Mouse (Mus musculus) stomach, postnatal 0 days (tissue): ENCODE measurements around the gene Ptx4. TPM values are rescaled to one million over a fixed set of nuclear protein-coding genes. Genes with fewer than 3 reads are reported as not detected.
A peak's percentile ranks its signal among the peaks of the same experiment; 100 is the strongest.

ENCODE experiments used
- ATAC-seq: fragments of 200-750 bp; cut with Nextera tagmentation; 2 replicates; pipeline ENCODE4 v1.8.0; 2017; ENCODE audit not compliant: low FRiP score, low TSS enrichment
- DNase-seq: peaks from one replicate; pipeline ENCODE4 v3.0.0-alpha.2; 2016; ENCODE audit warnings: low spot score
- H3K27ac ChIP-seq: fragments of 300-500 bp; sonication (generic); replicated peaks from 2 replicates; pipeline ENCODE4 v1.5.1; 2014; ENCODE audit warnings: mild to moderate bottlenecking, control low read depth
- H3K27me3 ChIP-seq: fragments of 300-500 bp; sonication (generic); 2 replicates; pipeline ENCODE4 v1.6.1; 2014; ENCODE audit warnings: low read length; ENCODE audit not compliant: control insufficient read depth, insufficient read depth
- H3K36me3 ChIP-seq: fragments of 300-500 bp; sonication (generic); 2 replicates; pipeline ENCODE4 v1.6.1; 2014; ENCODE audit warnings: low read length, mixed read lengths; ENCODE audit not compliant: control insufficient read depth, insufficient read depth
- H3K4me1 ChIP-seq: fragments of 300-500 bp; sonication (generic); replicated peaks from 2 replicates; pipeline ENCODE4 v1.6.1; 2014; ENCODE audit warnings: antibody characterized with exemption; ENCODE audit not compliant: control insufficient read depth, insufficient read depth
- H3K4me2 ChIP-seq: fragments of 300-500 bp; sonication (generic); replicated peaks from 2 replicates; pipeline ENCODE4 v1.6.1; 2014; ENCODE audit warnings: low read depth, mild to moderate bottlenecking, control low read depth, moderate library complexity
- H3K4me3 ChIP-seq: fragments of 300-500 bp; sonication (generic); 2 replicates; pipeline ENCODE4 v1.5.1; 2014; ENCODE audit warnings: low read depth, low read length, control low read depth
- H3K9ac ChIP-seq: fragments of 300-500 bp; sonication (generic); 2 replicates; pipeline ENCODE4 v1.6.1; 2014; ENCODE audit warnings: mild to moderate bottlenecking, low read length, control low read depth, mixed read lengths
- H3K9me3 ChIP-seq: fragments of 300-500 bp; sonication (generic); 2 replicates; pipeline ENCODE4 v1.6.1; 2016; ENCODE audit warnings: low read length; ENCODE audit not compliant: control insufficient read depth
- CTCF ChIP-seq: IDR thresholded peaks from 2 replicates; pipeline ENCODE4 v1.5.1; 2016; ENCODE audit warnings: antibody characterized with exemption, low read depth, mild to moderate bottlenecking, moderate library complexity
- EP300 ChIP-seq: optimal IDR thresholded peaks from 2 replicates; pipeline ENCODE3; 2016; ENCODE audit warnings: antibody characterized with exemption
- WGBS: fragments of 180-500 bp; shearing (Covaris S2); extraction: QIAGEN DNeasy Blood & Tissue Kit; methylation state at CpG from one replicate; pipeline ENCODE4 v1.1.7; 2014; 5-methylcytosine and 5-hydroxymethylcytosine counted together
- polyA plus RNA-seq: library from polyadenylated mRNA; unstranded; fragments of >200 nt; fragmentation: Nextera tagmentation; extraction: Ambion mirVana; gene quantifications from 2 replicates; pipeline ENCODE4 v1.2.1, GENCODE M21; 2015

Gene Ptx4
- polyA plus RNA-seq, 1 experiment from 2014 or later: 0.30 TPM

DNA sequence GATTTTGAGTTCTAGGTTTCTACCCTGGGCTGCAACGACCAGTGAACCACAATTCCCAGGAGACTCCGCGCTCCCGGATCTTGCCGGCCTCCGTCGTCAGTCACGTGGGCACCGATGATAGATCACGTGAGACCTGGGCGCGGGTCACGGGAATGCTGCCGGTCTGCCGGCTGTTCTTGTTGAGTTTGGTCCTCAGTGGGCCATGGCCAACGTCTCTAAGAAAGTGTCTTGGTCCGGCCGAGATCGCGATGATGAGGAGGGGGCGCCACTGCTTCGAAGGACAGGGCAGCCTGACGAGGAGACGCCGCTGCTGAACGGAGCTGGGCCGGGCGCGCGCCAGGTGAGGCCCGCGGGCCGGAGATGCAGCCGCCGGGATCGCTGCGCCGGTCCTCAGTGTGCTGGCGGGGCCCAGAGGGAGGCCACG lies 12.7 kb downstream of the Ptx4 start, which contains the start of gene Clcn7:
Clcn7 (plus strand) TSS at position 117 of the 424 bp plus-strand sequence.
- H3K36me3 ChIP-seq: no peaks in the 10 kb centered on the region
- H3K27me3 ChIP-seq: no peaks in the 10 kb centered on the region
- H3K4me2 ChIP-seq: peak within 1 kb of the TSS; percentile 54
- DNase-seq (peak; percentile 94), ATAC-seq (peak; percentile 94)
- H3K4me3 ChIP-seq: peak within 1 kb of the TSS; percentile 91
- H3K27ac ChIP-seq: peak within 1 kb of the TSS; percentile 53; the same call in 1 of the 2 replicates
- no peaks in the 10 kb centered on the region for H3K4me1 ChIP-seq
- H3K9ac ChIP-seq: peak within 1 kb of the TSS; percentile 87
- under 1% methylated on average over 40 of the region's 40 CpGs for WGBS
- TF ChIP-seq CTCF: peak; percentile 27; the same call in 1 of the 2 replicates
- TF ChIP-seq EP300: no peak
- no peaks in the 10 kb centered on the region for H3K9me3 ChIP-seq

DNA sequence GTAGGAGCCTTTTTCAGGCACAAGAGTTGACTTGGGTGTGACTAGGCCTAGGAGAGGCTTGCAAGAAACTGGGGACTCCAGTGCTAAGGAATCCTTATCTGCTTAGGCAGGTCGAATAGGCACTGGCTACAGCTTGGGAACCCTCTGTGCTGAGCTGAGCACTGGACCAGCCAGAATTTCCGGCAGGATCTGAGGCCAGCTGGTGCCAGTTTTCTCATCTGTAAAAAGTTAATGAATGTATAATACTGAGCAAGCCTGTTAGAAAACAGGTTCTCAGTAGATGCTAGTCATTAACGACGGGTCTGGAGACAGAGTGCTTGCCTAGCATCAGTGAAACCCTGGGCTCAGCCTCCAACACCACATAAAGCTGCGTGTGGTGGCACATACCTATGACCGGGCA lies 15.1 kb downstream of the Ptx4 start:
- H3K4me3 ChIP-seq: no peak overlapping the region
- TF ChIP-seq CTCF: no peak
- peak; percentile 34 for TF ChIP-seq EP300
- H3K4me1 ChIP-seq: no peaks in the 10 kb centered on the region
- DNase-seq (no peak), ATAC-seq (no peak)
- no peak overlapping the region for H3K27ac ChIP-seq
- H3K9ac ChIP-seq: no peak overlapping the region
- no peak overlapping the region for H3K4me2 ChIP-seq
- no peaks in the 10 kb centered on the region for H3K27me3 ChIP-seq
- H3K36me3 ChIP-seq: no peaks in the 10 kb centered on the region
- 85% methylated on average over 6 of the region's 6 CpGs for WGBS
- no peaks in the 10 kb centered on the region for H3K9me3 ChIP-seq

DNA sequence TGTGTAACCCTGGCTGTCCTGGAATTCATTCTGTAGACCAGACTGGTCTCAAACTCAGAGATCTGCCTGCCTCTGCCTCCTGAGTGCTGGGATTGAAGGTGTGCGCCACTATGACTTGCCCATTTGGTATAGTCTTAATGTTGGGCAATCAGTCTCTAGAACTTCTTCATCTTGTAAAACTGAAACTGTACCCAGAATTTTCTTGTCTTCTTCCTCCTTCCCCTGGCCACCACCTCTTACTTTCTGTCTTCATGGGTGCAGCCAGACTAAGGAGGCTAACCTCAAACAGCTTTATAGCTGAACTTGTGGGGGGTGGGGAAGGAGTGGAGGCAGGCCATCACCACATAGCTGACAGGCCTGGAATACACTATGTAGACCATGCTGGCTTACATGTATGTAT lies 18.2 kb downstream of the Ptx4 start:
- no peaks in the 10 kb centered on the region for H3K36me3 ChIP-seq
- 86% methylated on average over 1 of the region's 1 CpGs for WGBS
- TF ChIP-seq CTCF (no peak), EP300 (no peak)
- H3K4me3 ChIP-seq: no peak overlapping the region
- no peaks in the 10 kb centered on the region for H3K9me3 ChIP-seq
- ATAC-seq (no peak), DNase-seq (no peak)
- no peaks in the 10 kb centered on the region for H3K4me1 ChIP-seq
- H3K27ac ChIP-seq: no peak overlapping the region
- no peak overlapping the region for H3K4me2 ChIP-seq
- no peaks in the 10 kb centered on the region for H3K27me3 ChIP-seq
- no peak overlapping the region for H3K9ac ChIP-seq

DNA sequence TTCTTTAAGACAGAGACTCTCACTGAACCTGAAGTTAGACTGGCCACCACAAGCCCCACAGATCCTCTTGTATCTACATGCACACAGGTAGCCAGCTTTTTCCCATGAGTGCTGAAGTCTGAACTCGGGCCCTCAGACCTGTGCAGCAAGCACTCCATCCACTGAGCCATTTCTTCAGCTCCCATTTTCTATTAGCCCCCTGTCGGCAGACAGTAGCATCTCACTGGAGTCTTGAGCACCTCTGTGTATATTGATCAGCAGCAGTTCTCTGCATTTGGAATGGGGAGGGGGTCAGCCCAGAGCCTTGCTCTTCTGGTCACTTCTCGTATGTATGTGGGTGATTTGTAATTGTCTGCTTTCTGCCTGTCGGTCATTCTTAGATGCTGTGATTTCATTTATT lies 19.4 kb downstream of the Ptx4 start:
- Histone ChIP-seq H3K36me3 (no peaks in the 10 kb centered on the region), H3K4me1 (no peaks in the 10 kb centered on the region), H3K9me3 (no peaks in the 10 kb centered on the region), H3K9ac (no peak overlapping the region), H3K27me3 (no peaks in the 10 kb centered on the region), H3K4me2 (no peak overlapping the region), H3K27ac (no peak overlapping the region), H3K4me3 (no peak overlapping the region)
- ATAC-seq (no peak), DNase-seq (no peak)
- TF ChIP-seq CTCF: peak; percentile 65
- TF ChIP-seq EP300: no peak
- 60% methylated on average over 4 of the region's 4 CpGs for WGBS

DNA sequence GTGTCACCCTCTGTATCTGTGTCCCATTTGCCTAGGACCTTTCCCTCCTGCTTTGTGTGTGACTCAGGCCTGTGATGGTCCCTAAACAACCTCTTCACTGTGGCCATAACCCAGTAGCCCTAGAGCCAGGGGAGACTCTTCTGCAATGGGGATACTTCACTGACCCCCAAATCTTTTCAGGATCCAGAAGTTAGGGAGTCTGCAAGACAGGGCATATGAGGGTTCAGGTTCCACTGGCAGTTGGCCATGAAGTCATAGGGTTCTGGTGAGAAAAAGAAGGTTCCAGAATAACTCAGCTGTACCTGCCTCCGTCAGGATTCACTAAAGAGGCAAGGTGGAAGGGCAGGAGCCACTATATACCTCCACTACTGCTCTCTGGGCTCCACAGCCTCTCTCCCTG lies 41.6 kb downstream of the Ptx4 start, which contains the start of gene Ccdc154:
Ccdc154 (plus strand) TSS at position 301 of the 400 bp plus-strand sequence.
- WGBS: 92% methylated on average over 1 of the region's 1 CpGs
- ATAC-seq: no peak

DNA sequence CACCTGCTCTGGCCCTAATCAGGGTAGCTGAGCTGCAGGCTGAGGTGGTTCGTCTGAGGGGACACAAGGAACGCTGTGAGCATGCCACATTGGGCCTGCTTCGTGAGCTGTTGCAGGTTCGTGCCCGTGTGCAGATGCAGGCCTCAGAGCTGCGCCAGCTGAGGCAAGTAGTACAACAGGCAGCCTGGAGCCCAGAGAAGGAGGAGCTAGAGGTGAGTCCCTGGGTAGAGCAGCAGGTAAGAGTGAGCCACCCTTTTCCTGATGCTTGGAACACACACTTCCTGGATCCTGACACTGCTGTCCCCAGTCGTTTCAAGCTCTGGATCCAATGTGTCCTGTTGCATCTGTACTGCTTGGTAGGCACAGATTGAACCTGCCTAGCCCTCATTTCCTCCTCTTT lies 42.8 kb downstream of the Ptx4 start:
- Histone ChIP-seq H3K9ac (no peak overlapping the region), H3K27me3 (no peaks in the 10 kb centered on the region), H3K4me2 (no peak overlapping the region), H3K36me3 (no peaks in the 10 kb centered on the region; the same call in 1 of the 2 replicates), H3K27ac (no peak overlapping the region), H3K9me3 (no peaks in the 10 kb centered on the region), H3K4me1 (no peaks in the 10 kb centered on the region), H3K4me3 (no peak overlapping the region)
- TF ChIP-seq CTCF (no peak), EP300 (no peak)
- ATAC-seq: peak; percentile 58
- 52% methylated on average over 7 of the region's 7 CpGs for WGBS
- no peak for DNase-seq

More for the DNA sequence above, 41.6 kb downstream of the Ptx4 start, which contains the start of gene Ccdc154:
- Histone ChIP-seq H3K27me3 (no peaks in the 10 kb centered on the region), H3K4me3 (no peak within 1 kb of the TSS), H3K9me3 (no peaks in the 10 kb centered on the region), H3K9ac (no peak within 1 kb of the TSS), H3K27ac (no peak within 1 kb of the TSS), H3K4me2 (no peak within 1 kb of the TSS), H3K36me3 (peaks cover 3% of the 10 kb centered on the region; the same call in 1 of the 2 replicates), H3K4me1 (no peaks in the 10 kb centered on the region)
- DNase-seq: no peak
- no peak for TF ChIP-seq EP300
- no peak for TF ChIP-seq CTCF
